Mouse (Mus musculus) adrenal gland, postnatal 36 days (tissue): Measurements from ENCODE around the gene Gnas. TPM values are rescaled to one million over a fixed set of nuclear protein-coding genes. Genes with fewer than 3 reads are reported as not detected.

ENCODE experiments used
- DNase-seq, 2 experiments: peaks; one replicate each; pipeline ENCODE4 v3.0.0; 2021; ENCODE audit warnings: mixed read lengths in 1 of 2
- long read RNA-seq, 2 experiments: library from polyadenylated mRNA; stranded (forward); transcript quantifications; one replicate each; pipeline ENCODE4 v2.0.0; 2021; ENCODE audit warnings: borderline sequencing depth in 2 of 2
- total RNA-seq, 2 experiments: library from RNA; stranded (reverse); gene quantifications; 2 replicates each; pipeline ENCODE4 v1.2.3; 2021

Gene Gnas
- total RNA-seq = 1,000 to 10,000 TPM; 2,444 to 2,615 TPM
- long read RNA-seq, experiment 1, transcript Gnas-206 (11 exons, 1,695 nt) = minor isoform, 268 of 2,356 reads
- long read RNA-seq, experiment 1, transcript Gnas-207 (11 exons, 1,789 nt) = minor isoform, 564 of 2,356 reads
- long read RNA-seq, experiment 1, transcript Gnas-208 (12 exons, 1,716 nt) = major isoform, 1,146 of 2,356 reads
- long read RNA-seq, experiment 1, transcript Gnas-211 (13 exons, 2,465 nt) = minor isoform, 40 of 2,356 reads
- long read RNA-seq, experiment 1, partial matches to known transcripts = 146 of 2,356 reads
- long read RNA-seq, experiment 1, other reads (novel, unspliced or antisense) = 182 of 2,356 reads
- long read RNA-seq, experiment 2, transcript Gnas-211 (13 exons, 2,465 nt) = minor isoform, 29 of 927 reads
- long read RNA-seq, experiment 2, transcript Gnas-206 (11 exons, 1,695 nt) = minor isoform, 83 of 927 reads
- long read RNA-seq, experiment 2, transcript Gnas-207 (11 exons, 1,789 nt) = minor isoform, 174 of 927 reads
- long read RNA-seq, experiment 2, transcript Gnas-208 (12 exons, 1,716 nt) = major isoform, 498 of 927 reads
- long read RNA-seq, experiment 2, partial matches to known transcripts = 108 of 927 reads
- long read RNA-seq, experiment 2, other reads (novel, unspliced or antisense) = 29 of 927 reads

DNA sequence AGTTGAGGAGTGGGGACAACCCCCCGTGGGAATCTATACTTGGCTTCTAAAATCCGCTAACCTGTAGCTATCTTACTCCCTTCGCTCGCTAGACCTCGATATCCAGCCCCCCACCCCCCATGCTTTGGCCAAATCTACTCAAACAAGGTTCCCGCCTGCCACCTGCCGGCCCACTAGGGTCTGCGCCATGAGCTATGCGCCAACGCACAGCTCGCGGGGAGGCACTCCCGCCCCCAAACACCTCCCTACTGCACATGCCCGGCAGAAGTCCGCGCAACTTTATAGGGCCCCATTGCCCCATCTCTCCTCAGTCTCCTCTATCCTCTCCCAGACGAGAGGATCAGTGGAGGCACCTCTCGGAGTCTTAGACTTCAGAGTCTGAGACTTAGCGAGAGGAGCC lies at the start of gene Gnas:
Gene Gnas (plus strand): TSS at position 310 of the 400 bp plus-strand sequence.
- DNase-seq = peak; percentile 25 to 56

DNA sequence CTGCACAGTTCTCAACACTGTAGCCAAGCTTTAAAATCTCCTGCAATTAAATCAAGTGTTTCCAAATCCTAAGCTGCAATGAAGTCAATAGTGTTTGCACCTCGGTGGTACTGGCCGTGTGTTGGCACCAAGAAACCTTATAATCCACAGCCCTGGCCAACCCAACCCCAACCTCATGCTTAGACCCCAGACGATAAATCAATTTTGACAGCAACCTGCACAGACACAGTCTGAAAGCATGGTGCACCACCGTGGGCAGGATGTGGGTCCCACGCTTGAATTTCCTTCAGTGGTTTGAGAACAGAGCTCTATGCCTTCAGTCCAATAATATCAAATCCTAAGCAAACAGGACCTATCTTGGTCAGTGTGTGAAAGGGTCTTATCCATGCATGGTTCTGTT lies 41.7 kb upstream of the Gnas start:
- DNase-seq = no peak

DNA sequence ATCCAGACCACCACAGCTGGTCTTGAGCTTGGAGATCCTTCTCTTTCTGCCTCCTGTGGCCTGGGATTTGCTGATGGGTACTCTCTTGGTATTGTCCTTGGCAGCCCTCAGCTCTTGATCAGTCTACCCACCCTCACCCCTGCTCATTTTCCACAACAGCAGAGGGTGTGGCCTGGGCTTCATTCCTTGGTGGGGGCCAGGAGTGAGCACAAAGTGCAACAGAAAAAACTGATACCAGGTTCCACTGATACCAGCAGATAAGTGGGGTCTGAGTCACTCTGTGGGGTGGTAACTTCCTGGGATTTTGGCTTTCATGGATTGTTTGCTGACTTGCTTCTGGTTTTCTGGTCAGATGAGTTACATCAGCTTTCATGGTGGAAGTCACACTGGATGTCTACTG lies 32.2 kb upstream of the Gnas start:
- no peak for DNase-seq

DNA sequence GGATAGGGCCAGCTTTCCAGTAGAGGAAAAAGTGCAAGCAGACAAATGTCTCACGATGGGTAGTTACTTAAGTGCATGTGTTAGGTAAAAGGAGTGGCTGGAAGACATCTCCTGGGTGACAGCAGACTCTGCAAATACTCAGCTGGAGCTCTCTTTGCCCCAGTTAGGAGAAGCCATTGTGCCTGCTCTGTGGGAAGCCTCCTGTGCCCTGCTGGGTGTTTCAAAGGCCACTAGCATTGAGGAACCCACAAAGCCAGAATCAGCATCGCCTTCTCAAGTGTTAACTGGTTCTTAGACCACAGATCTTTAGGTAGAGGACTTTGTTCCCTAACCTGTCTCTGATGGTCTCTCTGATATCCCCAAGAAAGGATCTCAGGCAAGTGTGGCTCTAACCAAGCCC lies 26.8 kb upstream of the Gnas start:
- DNase-seq = no peak

DNA sequence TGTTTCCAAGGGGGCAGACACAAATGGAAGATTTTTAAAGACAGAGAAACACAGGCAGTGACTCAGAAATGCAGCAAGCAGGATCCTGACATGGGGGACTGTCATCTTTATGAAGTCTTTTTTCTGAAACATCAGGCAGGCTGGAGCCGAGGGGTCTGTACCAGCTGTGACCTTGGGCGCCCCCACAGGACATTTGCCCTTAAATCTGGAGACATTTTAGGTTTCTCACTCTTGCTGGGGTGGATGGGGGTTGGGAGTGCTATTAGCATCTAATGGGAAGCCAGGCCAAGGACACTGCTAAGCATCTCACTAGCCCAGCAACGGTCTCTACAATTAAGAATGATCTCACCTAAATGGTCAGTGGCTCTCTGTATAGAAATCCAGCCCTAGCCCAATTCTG lies 24.1 kb upstream of the Gnas start:
- no peak for DNase-seq

DNA sequence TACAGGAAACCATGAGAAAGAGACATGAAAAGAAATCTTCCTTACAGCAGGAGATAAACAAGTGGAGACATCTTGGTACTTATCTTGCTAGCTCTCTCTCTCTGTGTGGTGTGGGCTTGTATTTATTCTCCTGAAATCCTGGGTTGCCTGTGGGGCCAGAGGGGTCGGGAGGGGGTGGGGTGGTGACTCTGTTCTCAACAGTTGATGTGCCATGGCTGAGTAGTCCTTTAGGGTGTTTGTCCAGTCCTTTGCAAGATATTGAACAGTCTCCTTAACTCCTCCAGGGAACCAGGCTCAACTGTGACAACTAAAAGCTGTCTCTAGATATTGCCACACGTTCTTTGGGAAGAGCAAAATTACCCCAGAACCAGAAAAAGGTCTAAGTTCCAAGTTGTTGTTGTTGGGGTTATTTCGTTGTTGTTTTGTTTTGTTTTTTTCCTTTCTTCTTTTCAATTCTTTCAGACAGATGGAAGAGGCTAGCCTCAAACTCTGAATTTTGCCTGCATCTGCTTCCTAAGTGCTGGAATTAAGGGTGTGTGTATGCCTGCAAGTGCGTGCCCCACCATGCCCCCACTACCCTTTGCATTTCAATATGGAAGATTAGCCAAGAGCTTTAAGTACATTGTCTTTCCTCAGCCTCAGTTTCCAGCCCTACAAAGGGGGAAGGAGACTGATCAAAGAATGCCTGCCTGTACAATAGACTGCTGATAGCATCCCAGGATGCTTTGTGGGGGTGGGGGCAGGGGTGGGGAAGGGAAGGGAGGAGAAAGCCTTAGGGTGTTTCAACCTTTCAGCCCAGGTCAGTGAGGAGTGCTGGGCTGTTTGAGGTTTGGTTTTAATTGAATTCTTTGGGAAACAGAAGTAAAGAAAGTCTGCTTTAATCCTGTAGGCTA lies 23.0 kb upstream of the Gnas start:
- DNase-seq = no peak

DNA sequence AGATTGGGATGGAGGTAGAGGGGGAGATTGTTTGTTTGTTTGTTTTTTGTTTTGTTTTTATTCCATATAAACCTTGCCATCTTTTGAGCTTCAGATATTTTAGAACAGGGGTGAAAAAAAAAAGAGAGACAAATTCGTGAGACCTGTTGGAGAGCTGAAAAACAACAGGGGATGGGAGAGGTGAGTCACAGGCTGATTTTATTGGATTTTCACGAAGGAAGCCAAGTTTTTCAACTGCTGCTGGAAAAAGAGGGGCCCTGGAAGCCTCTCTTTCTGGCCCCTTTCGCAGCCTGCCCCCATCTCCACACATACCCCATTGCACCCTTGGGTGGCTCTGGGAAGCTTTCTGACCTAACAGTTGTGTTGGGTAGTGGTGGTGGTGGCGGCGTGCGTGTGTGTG lies 22.3 kb upstream of the Gnas start:
- no peak for DNase-seq

DNA sequence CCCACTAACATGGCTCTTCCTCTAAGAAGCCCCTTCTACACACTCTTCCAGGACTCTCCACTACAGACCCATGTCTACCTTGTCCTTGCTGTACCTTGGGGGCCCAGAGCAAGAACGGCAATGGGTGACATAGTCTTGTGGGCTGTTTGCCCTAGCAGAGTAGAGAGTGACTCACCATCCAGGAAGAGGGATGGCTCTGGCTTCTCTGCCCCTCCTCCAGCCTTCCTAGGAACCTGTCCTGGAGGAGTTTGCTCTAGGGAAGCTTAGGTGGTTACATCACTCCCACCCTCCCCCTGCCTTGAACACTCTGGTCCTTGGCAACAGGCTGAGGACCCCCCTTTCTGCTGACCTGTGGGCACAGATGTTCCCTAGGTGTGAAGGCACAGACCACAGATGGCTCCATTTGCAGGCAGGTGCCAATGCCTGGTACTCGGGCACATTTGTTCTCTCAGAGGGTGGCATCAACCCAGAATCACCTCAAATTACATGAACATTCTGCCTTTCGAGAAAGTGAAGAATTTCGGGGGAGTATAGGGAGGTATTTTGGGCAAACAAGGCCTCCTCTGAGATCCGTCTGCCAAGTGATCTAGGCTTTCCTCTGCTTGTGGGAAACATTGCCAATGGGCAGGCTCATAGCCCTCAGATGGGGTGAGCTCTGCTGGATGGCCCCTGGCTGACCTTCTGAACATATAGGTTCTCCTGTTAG lies 20.9 kb upstream of the Gnas start:
- DNase-seq = no peak

DNA sequence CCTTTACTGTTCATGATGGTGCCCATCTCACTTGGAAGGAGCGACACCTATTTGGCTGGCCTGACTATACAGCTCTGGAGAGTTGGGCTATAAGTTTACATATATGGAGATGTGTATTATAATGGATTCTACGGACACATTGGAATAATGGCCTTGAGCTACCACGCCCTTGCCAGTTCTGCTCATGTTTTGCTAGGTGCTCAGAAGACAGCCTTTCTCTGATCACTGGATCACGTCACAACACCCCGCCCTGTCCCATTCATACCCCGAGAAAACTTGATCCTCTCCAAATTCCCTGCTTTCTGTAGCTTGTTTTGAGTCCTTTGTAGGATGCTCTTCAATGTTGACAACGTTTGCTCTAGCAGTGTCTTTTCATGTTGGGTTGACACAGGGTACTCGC lies 19.9 kb upstream of the Gnas start:
- no peak for DNase-seq

DNA sequence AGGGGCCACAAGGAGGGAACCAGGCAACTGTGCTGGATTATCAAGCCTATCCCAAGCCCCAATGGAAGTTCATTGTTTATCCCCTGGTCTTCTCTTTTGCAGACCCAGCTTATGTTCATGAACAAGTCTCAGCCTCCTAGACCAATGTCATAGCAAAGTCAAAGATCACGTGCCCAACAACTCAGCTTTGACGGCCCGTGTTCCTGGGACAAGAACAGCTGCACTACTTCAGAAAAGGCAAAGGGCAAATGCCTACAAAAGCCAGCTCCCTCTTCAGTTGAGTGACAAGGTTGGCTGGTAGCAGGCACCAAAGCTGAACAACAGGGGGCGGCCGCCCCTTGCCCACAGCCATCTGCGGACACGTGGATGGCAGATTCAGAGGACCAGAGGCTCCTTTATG lies 13.7 kb upstream of the Gnas start:
- no peak for DNase-seq

DNA sequence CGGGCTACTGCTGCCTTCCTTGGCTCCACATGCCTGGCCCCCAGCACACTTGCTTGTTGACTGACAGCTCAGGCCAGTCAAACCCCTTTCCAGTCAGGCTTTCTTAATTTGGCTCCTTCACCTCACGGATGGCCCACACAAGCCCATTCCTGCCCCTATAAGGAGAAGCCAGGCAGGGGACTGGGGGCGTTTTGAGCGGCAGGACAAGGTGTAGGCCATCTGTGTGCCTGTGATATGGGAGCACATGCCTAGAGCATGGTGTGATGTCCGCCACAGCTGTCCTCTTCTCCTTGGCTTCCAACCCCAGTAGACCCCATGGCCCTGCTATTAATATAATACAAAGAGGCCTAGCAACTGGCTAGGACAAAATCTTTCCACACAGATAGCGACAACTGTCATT lies 12.7 kb upstream of the Gnas start:
- DNase-seq = no peak

DNA sequence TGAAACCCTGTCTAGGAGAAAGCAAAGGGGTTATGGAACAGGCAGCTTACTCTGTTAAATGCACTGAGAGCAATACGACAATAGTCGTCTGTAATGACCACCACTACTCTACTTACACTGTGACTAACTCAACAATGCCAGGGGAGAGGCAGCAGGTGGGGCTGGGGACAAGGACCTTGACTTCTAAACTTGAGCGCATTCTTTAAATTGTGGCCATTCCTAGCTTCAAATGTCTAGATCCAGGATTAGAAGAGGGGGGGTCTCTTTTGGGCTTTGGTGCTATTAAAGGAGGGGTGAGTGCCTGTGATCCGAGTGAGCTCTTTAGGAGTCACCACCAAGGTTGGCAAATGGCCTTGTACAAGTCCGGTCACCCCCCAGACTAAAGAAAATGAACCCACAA lies 11.0 kb upstream of the Gnas start:
- DNase-seq = no peak

DNA sequence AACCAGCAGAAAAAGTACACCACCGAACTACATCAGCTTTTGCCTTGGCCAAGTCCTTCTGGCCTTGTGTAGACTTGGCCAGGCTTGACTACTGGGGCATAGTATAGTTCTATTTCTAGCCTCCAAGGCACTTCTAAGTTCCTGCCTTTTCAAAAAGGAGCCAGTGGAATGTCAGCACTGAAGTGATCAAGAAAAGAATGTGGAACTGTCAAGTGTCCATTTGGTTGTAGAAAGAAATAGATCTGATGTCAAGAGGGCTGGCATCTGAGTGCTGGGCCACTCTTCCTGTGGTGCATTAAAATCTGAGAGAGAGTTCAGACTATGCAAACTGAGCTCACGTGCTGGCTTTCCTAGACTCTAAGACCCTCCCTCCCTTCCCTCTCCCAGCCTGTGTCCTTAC lies 10.2 kb upstream of the Gnas start:
- DNase-seq = no peak

DNA sequence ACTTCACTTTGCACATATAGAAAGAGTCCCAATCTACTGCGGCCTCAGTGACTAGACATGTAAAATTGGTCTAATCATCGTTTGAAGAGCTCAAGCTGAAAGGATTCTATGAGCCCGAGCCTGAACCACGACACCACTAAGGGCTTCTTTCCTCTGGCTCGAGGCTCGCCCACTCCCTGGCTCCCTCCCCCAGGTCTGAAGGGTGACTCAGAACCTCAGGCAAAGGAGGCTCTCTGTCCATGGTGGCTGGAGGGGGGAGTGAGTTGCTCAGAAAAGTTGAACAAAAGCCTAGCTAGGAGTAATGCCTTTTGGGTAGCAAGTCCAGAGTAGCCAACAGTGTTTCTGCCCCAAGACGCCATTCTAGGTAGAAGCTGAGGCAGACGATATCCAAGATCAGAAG lies 4.3 kb upstream of the Gnas start:
- DNase-seq = no peak

DNA sequence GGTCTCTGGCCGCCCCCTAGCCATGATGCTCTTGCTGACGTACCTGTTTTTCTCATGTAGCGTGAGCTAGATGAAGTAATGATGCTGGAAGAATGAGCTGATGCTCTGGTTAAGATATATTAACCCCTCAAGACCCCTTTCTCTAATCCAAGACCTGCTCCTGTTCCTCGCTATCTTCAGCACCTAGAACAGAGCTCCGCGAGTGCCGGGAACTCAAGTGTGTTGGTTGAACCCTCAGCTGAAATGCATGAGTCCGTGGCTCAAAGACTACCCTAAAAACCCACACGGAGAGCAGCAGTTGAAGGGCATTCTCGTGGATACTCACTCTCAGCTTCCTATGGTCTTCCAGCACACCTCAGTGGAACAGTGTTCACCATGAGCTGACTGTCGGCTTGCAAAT lies 779 bp upstream of the Gnas start:
- DNase-seq = no peak

DNA sequence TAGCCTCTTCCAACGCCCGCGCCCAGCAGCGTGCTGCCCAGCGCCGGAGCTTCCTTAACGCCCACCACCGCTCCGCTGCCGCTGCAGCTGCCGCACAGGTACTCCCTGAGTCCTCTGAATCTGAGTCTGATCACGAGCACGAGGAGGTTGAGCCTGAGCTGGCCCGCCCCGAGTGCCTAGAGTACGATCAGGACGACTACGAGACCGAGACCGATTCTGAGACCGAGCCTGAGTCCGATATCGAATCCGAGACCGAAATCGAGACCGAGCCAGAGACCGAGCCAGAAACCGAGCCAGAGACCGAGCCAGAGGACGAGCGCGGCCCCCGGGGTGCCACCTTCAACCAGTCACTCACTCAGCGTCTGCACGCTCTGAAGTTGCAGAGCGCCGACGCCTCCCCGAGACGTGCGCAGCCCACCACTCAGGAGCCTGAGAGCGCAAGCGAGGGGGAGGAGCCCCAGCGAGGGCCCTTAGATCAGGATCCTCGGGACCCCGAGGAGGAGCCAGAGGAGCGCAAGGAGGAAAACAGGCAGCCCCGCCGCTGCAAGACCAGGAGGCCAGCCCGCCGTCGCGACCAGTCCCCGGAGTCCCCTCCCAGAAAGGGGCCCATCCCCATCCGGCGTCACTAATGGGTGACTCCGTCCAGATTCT lies 812 bp downstream of the Gnas start:
- no peak for DNase-seq

DNA sequence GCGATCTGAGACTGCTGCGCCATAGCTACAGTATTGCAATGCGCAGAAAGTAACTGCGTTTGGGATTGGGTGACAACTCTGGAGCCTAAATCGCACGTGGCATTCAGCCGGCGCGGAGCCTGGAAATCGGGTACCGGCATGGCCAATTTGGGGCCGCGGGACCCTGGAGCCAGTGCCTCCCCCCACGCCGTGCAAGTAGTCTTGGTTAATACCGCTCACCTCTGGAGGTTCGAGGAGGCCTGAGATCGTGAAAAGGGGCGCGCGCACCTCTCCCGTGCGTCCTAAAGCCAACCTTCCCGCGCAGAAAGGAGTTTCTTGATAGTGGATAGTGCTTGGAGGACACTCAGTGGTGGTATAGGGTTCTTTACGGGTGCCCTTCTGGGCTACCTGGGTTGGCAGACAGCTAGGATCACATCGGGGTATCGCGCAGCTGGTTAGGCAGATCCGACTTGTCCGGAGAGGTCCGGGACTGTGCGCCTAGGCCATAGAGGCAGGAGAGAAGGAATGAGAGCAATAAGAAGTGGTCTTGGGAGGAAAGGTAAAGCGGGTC lies 1.9 kb downstream of the Gnas start:
- DNase-seq = no peak

DNA sequence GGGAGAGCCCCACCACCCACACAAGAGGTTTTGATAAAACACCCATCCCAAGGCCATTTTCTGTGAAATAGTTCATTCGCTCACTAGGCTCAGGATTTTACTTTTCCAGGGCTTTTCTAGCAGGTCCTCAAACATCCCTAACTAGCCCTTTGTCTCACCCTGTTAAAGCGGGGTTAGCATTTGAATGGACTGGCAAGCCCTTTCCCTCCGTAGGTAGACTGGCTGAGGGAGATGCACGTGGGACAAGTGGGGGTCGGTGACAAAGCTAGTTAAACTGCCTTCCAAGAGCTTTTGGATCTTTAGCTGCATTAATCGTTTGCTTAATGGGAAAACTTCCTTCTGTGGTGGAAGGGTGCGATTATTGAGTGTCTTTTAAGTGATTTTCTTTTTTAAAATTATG lies 3.8 kb downstream of the Gnas start:
- no peak for DNase-seq

DNA sequence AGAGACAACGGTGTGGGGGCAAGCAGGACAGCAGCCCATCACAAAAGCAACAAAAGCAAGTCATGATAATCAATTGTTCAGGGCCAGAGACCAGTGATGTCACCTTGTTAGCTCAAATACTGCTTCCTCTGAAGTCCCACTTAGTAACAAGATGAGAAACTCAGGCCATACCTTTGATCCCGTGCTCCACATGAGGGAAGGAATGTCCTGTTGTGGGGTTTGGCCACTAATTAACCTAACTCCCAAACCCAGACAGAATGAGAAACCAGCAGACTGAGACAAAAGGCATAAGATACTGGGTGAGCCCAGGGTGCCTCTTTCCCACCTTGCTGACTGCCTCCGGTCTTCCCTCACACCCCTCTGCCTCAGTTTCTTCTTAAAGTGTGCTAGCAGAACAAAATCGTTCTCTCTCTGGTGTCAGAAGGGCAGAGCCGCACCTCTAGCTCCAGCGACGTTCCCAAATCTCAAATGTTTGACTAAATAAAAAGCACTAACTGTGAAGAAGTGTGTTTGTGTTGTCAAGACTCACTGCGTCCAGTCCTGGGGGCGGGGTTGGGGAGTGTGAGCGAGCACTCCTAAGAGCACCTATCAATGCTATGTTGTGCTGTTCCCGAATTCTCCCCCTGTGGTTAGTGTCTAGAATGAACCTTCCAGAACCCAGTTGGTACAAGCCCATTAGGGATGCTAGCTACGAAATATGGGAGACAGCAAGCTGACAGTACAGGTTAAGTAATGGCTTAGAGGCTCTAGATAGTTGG lies 4.7 kb downstream of the Gnas start:
- no peak for DNase-seq

DNA sequence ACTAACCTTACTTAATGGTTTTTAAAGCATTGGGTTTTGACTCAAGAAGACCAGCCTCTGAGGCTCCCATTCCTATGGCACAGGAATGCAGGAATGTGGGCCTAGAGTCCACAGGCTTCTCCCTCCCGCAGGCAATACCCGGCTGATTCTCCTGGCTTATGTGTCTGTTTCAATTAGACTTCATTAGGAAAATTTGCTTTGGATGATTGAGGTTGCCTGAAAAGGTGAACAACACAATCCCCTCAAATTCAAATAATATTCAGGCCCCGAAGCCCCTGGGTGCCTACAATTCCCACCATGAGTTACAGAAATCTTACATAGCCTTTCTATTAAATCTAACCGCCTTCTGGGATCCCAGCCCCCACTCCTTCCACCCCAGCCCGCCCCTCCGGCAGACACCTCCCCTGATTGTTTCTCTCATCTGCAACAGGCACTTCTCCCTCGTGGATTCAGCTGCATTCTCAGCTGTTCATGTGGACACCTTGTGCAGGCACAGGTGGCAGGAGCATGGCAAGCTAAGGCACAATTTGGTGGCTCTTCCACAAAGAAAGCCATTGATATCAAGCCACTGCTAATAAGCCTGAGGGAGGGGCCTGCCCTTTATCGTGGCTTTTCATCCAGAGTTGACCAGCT lies 7.0 kb downstream of the Gnas start:
- no peak for DNase-seq
